Mouse (Mus musculus) right cerebral cortex, adult 18-20 months (tissue): Measurements from ENCODE around the gene Prdm16.

Experiments used
- DNase-seq: peaks from one replicate; pipeline ENCODE4 v3.0.0; 2022; ENCODE audit warnings: mixed read lengths

Gene Prdm16

GRCm38 (mm10) chr4:154471447-154472101 is 165.1 kb downstream of the Prdm16 start:
- no peak for DNase-seq

- no peak for DNase-seq
Measured at GRCm38 (mm10) chr4:154466305-154466704, 170.4 kb downstream of the Prdm16 start.

GRCm38 (mm10) chr4:154465123-154465522 is 171.6 kb downstream of the Prdm16 start:
- no peak for DNase-seq

GRCm38 (mm10) chr4:154460021-154460420 is 176.7 kb downstream of the Prdm16 start:
- no peak for DNase-seq

GRCm38 (mm10) chr4:154457756-154458155 is 178.9 kb downstream of the Prdm16 start:
- no peak for DNase-seq

DNA sequence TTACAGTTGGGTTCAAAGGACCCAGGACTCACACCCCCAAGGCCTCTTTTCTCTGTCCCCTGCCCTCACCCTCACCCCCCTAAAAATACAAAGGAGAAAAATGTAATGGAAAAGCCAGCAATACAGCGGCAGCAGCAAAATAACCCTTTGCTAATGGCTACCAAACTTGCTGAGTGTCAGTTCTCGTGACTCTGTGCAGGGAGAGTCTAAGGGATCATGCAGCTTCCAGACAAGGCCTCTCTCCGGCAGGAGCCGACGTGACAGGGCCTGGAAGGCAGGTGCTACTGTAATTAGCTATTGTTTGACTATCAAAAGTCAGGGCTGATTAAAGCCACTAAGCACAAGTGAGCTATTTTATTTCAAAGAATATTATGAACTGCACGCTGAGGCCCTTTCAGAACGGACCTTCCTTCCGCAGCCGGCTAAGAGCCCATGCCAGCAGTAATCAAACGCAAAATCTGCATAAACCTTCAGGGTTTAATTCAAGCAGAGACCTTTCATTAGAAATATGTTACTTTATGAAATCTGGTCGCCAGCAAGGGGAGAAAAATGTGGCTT is 180.3 kb downstream of the Prdm16 start:
- no peak for DNase-seq

DNA sequence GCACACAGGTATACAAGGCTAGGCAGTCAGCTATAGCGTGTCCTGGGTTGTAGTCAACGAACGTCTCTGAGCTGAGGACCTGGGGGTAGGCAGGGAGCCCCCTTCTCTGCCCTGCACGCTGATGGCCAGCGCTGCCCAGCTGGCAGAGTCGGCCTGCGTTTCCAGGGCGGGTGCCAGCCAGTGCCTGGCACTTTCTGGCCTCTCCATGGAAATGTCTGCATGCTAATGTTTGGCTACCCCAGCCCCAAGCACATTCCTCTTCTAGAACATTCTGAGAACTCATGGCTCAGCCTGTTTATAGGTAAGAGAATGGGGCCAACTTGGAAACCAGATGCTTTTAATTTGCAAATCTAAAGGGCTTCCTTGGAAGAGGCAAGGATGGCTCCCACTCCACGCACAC is 186.2 kb downstream of the Prdm16 start:
- no peak for DNase-seq

DNA sequence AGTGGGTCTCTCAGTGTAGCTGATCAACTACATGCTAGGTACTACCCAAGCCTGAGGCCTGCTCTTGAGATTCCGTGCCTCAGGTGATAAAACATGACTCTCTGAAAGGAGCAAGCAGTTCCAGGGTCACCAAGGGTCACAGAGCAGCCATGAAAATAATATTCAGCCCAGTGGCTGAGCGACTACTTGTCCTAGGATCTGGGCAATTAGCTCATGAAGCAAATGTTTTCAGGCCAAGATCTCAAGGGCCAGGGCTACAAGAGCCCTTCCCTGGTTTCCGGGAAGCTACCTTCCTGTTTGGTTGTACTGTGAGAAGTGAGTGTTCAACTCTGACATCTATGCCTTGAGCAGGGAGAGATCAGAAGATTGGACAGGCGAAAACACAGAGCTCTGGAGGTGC is 186.6 kb downstream of the Prdm16 start:
- DNase-seq = no peak

DNA sequence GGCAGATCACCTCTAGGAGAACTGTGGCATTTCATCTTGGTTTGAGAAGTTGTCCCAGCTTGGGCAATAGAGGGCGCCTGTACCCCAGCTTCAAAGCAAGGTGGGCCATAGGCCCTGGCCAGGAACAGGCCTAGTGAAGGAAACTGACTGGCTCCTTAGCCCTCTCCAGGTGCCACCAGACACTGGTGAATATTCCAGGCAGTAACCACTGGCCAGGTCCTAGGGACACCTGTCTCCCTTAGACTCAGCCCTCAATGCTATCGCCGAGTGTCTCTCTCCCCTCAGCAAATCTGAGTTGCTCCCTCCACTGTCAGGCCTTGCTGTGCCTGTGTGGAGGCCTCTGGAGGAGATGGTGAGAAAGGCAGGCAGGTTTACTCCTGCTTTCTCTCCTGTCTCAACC is 187.3 kb downstream of the Prdm16 start:
- DNase-seq = peak; percentile 26

- no peak for DNase-seq
Measured at GRCm38 (mm10) chr4:154445721-154446120, 191.0 kb downstream of the Prdm16 start.

DNA sequence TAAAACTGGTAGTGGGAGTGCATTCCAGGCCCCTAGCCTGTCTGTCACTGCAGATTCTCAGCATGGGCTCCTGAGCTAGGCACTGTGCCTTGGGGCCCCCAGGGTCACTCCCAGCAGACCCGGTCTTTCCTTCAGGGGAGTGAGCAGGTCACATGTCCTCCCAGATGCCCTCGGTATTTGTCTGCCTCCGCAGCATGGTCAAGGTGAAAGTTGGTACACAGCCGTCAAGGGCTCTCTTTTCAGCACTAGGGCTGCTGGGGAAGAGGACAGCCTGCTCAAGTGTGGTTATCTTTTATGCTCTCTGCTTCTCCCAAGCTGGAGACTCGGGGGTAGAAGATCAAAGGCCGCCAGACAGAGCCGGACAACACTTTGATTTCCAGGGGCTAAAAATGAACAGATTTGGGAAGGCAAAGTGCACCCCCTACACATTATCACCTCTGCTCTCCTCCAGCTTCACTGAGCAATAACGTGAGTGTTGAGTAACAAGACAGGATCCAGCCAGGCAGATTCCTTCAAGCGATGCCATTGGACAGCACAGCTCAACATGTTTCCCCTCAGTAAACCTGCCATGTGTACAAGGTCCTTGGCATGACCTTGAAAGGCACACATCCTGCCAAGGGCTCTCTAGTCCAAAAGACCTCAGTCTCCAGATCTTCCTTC is 193.9 kb downstream of the Prdm16 start:
- DNase-seq = no peak

DNA sequence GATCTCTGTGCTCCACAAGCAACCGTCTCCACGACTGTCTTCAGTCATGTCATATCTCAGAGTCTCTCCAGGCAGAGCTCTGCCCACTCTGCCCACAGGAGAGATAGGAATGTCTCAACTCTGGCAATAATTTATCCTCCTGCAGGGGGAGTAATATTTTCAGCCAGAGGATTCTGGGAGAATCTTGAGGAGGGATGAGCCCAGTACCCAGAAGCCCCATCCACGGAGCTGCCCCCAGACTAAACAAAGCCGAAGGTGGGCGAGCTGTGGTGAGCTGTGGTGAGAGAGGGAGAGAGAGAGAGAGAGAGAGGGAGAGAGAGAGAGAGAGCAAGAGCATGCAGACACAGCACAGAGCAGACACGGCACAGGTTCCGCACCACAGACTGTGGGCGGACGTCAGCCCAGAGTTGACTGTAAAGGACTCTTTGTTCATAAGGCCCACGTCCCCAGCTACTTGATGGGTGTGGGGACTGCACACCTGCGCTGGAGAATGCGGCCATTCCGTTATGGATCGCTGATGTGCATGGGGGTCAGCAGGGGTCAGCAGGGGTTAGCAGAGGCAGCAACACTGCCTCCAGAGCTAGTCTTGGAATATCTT is 197.1 kb downstream of the Prdm16 start:
- peak; percentile 46 for DNase-seq

- peak; percentile 67 for DNase-seq
Measured at GRCm38 (mm10) chr4:154438610-154439009, 198.1 kb downstream of the Prdm16 start.

- DNase-seq = no peak
Measured at GRCm38 (mm10) chr4:154429770-154430169, 206.9 kb downstream of the Prdm16 start.

DNA sequence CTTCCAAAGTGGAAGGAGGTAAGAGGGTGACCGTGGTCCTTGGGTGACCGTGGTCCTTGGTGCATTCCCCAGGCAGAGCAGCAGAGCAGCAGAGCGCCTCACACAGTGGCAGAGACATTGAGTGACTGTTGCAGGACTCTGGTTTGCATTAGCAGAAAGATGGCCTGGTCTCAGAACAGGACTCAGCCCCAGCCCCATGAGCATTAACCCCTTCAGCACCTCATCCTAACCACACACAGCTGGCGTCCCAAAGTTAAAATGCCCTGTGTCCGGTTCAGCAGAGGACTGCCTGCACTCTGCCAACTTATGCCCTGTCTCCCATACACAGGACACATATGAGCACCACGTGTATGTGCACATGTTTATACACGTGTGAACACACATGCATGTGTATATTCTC is 209.8 kb downstream of the Prdm16 start:
- DNase-seq = no peak

DNA sequence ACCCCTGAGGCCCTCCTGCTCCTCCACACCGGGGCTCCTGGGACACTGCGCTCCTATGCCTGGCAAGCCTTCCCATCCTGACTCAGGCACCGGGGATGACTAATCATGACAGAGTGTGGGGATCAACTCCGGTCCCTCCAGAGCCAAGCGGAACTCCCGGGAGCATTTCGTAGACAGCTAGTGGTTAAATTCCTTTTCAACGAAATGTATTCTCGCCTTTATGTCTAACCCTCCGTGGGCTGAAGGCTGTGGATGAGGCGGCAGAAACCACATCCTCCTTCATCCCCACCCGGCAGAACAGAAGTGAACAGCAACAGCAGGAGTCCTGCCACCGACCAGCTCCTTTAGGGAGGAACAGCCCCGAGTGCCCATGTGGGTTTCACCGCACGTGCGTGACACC is 211.4 kb downstream of the Prdm16 start:
- DNase-seq = peak; percentile 65

GRCm38 (mm10) chr4:154424681-154425080 is 212.0 kb downstream of the Prdm16 start:
- DNase-seq = peak; percentile 17

DNA sequence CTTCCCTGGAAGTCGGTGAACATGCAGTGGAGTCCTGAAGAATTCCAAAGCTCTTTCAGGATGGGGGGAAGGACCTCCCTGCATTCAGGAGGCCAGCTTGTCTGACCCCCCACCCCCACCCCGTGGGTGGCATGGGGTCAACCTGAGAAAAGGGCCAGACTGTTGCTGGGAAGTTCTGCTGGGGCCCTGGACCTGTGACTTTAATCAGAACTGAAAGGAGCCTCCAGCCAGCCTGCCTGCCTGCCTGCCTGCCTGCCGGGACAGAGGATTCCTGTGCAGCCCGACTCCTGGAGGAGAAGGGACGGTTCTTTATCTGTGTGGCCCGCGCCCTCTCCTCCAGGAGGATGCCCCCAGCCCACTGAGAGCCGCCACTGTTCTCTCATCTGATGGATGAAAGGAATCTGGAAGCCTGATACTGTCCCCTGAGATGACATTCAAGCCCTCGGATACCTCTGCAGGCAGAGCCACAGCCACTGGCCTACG is 214.2 kb downstream of the Prdm16 start:
- no peak for DNase-seq

DNA sequence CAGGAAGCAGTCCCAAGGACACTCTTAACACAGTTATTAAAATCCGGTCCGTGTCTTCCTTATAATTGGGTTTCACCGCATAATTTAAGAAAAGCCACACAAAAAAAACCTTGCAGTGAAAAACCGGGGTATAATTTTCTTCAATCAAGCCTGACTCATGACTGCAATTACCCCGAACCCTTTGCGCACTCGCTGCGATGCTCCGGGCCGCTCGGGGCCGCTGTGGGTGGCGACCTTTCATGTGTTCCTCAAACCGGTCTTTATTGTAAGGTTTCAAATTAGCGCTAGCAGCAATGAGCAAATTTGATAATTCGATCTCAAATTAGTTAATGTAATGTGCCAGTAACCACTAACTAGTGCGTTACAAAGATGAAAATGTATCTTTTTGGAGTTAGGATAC is 215.9 kb downstream of the Prdm16 start:
- DNase-seq = no peak

- DNase-seq = no peak
Measured at GRCm38 (mm10) chr4:154419766-154420165, 216.9 kb downstream of the Prdm16 start.

- DNase-seq = no peak
Measured at GRCm38 (mm10) chr4:154418993-154419392, 217.7 kb downstream of the Prdm16 start.

DNA sequence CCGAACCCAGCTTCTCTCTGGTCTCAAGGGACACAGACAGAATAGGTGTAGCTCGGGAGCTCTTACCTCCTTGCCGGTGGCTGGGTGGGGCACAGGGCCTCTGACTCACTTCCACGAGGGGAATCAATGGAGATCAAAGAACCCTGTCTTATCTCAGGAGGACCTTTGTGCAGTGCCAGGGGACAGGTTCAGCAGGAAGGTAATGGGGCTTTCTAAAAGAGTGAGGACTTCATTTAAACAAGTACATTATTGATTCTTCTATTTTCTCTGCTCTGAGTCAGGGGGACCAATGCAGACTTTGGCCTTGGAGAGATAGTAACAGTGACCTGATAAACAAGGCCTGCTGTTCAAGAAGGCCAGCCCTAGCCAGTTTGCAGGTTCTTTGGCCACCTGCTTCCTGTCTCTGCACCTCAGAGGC is 218.3 kb downstream of the Prdm16 start:
- no peak for DNase-seq

DNA sequence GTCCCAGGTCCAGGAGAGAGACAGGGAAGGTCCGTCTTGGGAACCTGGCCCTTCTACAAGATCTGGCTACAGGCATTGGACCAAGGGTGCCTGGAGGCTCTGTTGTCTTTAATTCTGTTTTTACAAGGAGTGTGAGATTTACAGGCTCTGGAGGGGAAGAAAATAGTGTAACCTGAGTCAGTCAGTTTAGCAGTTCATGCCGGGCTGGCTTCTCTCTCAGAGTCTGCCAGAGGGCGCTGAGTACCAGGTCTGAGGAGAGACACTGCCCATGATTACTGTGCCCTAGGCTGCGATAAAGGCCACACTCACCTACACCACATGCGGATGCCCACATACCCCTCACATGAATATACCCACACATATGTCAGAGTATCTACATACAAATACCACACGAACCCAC is 219.9 kb downstream of the Prdm16 start:
- no peak for DNase-seq

- no peak for DNase-seq
Measured at GRCm38 (mm10) chr4:154414885-154415284, 221.8 kb downstream of the Prdm16 start.
